Mouse (Mus musculus) forebrain, embryonic 15.5 days (tissue): ENCODE data around the gene Gm40460. TPM values are rescaled to one million over a fixed set of nuclear protein-coding genes. Genes with fewer than 3 reads are reported as not detected.
"Not testable (repeated sequence)": the region's sequence is repeated elsewhere in the genome, so short reads cannot be mapped to it uniquely, and the experiment has no call there.

Experiments used
- ATAC-seq: fragments of 200-750 bp; cut with Nextera tagmentation; replicated peaks from 2 replicates; pipeline ENCODE4 v1.8.0; 2017; ENCODE audit warnings: mild to moderate bottlenecking, moderate TSS enrichment, moderate library complexity
- H3K27ac ChIP-seq: fragments of 300-500 bp; sonication (generic); replicated peaks from 2 replicates; pipeline ENCODE4 v1.5.1; 2015; ENCODE audit warnings: mild to moderate bottlenecking, inconsistent platforms
- H3K27me3 ChIP-seq: fragments of 300-500 bp; sonication (generic); 2 replicates; pipeline ENCODE4 v1.6.1; 2015; ENCODE audit warnings: inconsistent platforms
- H3K36me3 ChIP-seq: fragments of 300-500 bp; sonication (generic); 2 replicates; pipeline ENCODE4 v1.6.1; 2015; ENCODE audit warnings: mild to moderate bottlenecking, inconsistent platforms
- H3K4me1 ChIP-seq: fragments of 300-500 bp; sonication (generic); 2 replicates; pipeline ENCODE4 v1.6.1; 2015; ENCODE audit warnings: inconsistent platforms
- H3K4me2 ChIP-seq: fragments of 300-500 bp; sonication (generic); replicated peaks from 2 replicates; pipeline ENCODE4 v1.6.1; 2015; ENCODE audit warnings: mild to moderate bottlenecking, inconsistent platforms
- H3K4me3 ChIP-seq: fragments of 300-500 bp; sonication (generic); 2 replicates; pipeline ENCODE4 v1.5.1; 2015; ENCODE audit warnings: mild to moderate bottlenecking, inconsistent platforms
- H3K9ac ChIP-seq: fragments of 300-500 bp; sonication (generic); replicated peaks from 2 replicates; pipeline ENCODE4 v1.6.1; 2015; ENCODE audit warnings: mild to moderate bottlenecking, inconsistent platforms
- H3K9me3 ChIP-seq: fragments of 300-500 bp; sonication (generic); 2 replicates; pipeline ENCODE4 v1.6.1; 2016; ENCODE audit warnings: inconsistent platforms
- WGBS: fragments of 180-500 bp; shearing (Covaris S2); methylation state at CpG from one replicate; pipeline ENCODE4 v1.1.7; 2015; ENCODE audit warnings: mixed read lengths; 5-methylcytosine and 5-hydroxymethylcytosine counted together
- polyA plus RNA-seq: library from polyadenylated mRNA; unstranded; fragments of >200 nt; fragmentation: Nextera tagmentation; extraction: Ambion mirVana; gene quantifications from 2 replicates; pipeline ENCODE4 v1.2.1, GENCODE M21; 2015

The Gm40460 gene
- not detected in 2 replicates for polyA plus RNA-seq

GRCm38 (mm10) chr7:142240978-142241377 lies at the start of gene Gm40460:
Gene Gm40460 (minus strand): TSS chr7:142241078.
- H3K9ac ChIP-seq: no peak within 1 kb of the TSS
- no peak within 1 kb of the TSS for H3K4me2 ChIP-seq
- H3K4me1 ChIP-seq: no peaks in the 10 kb centered on the region
- no peaks in the 10 kb centered on the region for H3K9me3 ChIP-seq
- no peak for ATAC-seq
- no peak within 1 kb of the TSS for H3K4me3 ChIP-seq
- H3K27ac ChIP-seq: no peak within 1 kb of the TSS
- no peaks in the 10 kb centered on the region for H3K36me3 ChIP-seq
- WGBS: 65% methylated on average over 2 of the region's 2 CpGs
- no peaks in the 10 kb centered on the region for H3K27me3 ChIP-seq

- not testable (repeated sequence) for H3K9me3 ChIP-seq, H3K27ac ChIP-seq, H3K4me2 ChIP-seq, H3K4me3 ChIP-seq, H3K9ac ChIP-seq, H3K36me3 ChIP-seq, ATAC-seq
- peaks cover 13% of the 10 kb centered on the region for H3K27me3 ChIP-seq
- 85% methylated on average over 9 of the region's 9 CpGs for whole genome bisulfite sequencing
- H3K4me1 ChIP-seq: peaks cover 15% of the 10 kb centered on the region
Observed at GRCm38 (mm10) chr7:142285910-142286612, 45.2 kb upstream of the Gm40460 start.

GRCm38 (mm10) chr7:142285130-142285835 lies 44.4 kb upstream of the Gm40460 start:
- Histone ChIP-seq H3K4me2 (peak overlapping the region; percentile 89), H3K9ac (peak overlapping the region; percentile 24; the same call in 1 of the 2 replicates), H3K27ac (peak overlapping the region; percentile 73), H3K27me3 (peaks cover 13% of the 10 kb centered on the region), H3K9me3 (no peaks in the 10 kb centered on the region), H3K36me3 (no peaks in the 10 kb centered on the region), H3K4me3 (peak overlapping the region; percentile 63), H3K4me1 (peaks cover 15% of the 10 kb centered on the region)
- ATAC-seq: peak; percentile 76
- WGBS: 21% methylated on average over 23 of the region's 23 CpGs

- no peaks in the 10 kb centered on the region for H3K36me3 ChIP-seq
- peaks cover 13% of the 10 kb centered on the region for H3K27me3 ChIP-seq
- 0% methylated on average over 19 of the region's 19 CpGs for WGBS
- H3K4me3 ChIP-seq: peak overlapping the region; percentile 63
- H3K4me1 ChIP-seq: peaks cover 15% of the 10 kb centered on the region
- ATAC-seq: peak; percentile 91
- peak overlapping the region; percentile 89 for H3K4me2 ChIP-seq
- peak overlapping the region; percentile 73 for H3K27ac ChIP-seq
- no peaks in the 10 kb centered on the region for H3K9me3 ChIP-seq
- peak overlapping the region; percentile 58 for H3K9ac ChIP-seq
Observed at GRCm38 (mm10) chr7:142284615-142285080, 43.8 kb upstream of the Gm40460 start.

- peak; percentile 75 for ATAC-seq
- Histone ChIP-seq H3K36me3 (no peaks in the 10 kb centered on the region), H3K4me3 (peak overlapping the region; percentile 63), H3K4me1 (peaks cover 15% of the 10 kb centered on the region), H3K27me3 (peaks cover 13% of the 10 kb centered on the region), H3K4me2 (peak overlapping the region; percentile 89), H3K27ac (peak overlapping the region; percentile 73), H3K9me3 (no peaks in the 10 kb centered on the region), H3K9ac (peak overlapping the region; percentile 58)
- under 1% methylated on average over 38 of the region's 38 CpGs for WGBS
Observed at GRCm38 (mm10) chr7:142284023-142284591, 43.2 kb upstream of the Gm40460 start.

GRCm38 (mm10) chr7:142282847-142283246 lies 42.0 kb upstream of the Gm40460 start:
- not testable (repeated sequence) for H3K4me3 ChIP-seq, ATAC-seq, H3K36me3 ChIP-seq, H3K9me3 ChIP-seq, H3K9ac ChIP-seq, H3K27ac ChIP-seq, H3K4me2 ChIP-seq
- Histone ChIP-seq H3K27me3 (peaks cover 13% of the 10 kb centered on the region), H3K4me1 (peaks cover 15% of the 10 kb centered on the region)
- WGBS: 21% methylated on average over 2 of the region's 2 CpGs

- not testable (repeated sequence) for H3K4me3 ChIP-seq, ATAC-seq, H3K27ac ChIP-seq, H3K4me2 ChIP-seq, H3K9me3 ChIP-seq, H3K36me3 ChIP-seq, H3K4me1 ChIP-seq, H3K9ac ChIP-seq
- peaks cover 13% of the 10 kb centered on the region for H3K27me3 ChIP-seq
- WGBS: 68% methylated on average over 1 of the region's 1 CpGs
Observed at GRCm38 (mm10) chr7:142279291-142279690, 38.4 kb upstream of the Gm40460 start.

GRCm38 (mm10) chr7:142278183-142278582 lies 37.3 kb upstream of the Gm40460 start:
- peaks cover 12% of the 10 kb centered on the region for H3K27me3 ChIP-seq
- H3K4me3 ChIP-seq, H3K36me3 ChIP-seq, H3K4me2 ChIP-seq, H3K27ac ChIP-seq, ATAC-seq, H3K9me3 ChIP-seq, H3K4me1 ChIP-seq, H3K9ac ChIP-seq: not testable (repeated sequence)
- WGBS: 0% methylated on average over 3 of the region's 3 CpGs

GRCm38 (mm10) chr7:142274263-142274662 lies 33.4 kb upstream of the Gm40460 start, which contains the start of gene Gm4559:
Gene Gm4559 (minus strand): TSS chr7:142274363.
- not testable (repeated sequence) for H3K27ac ChIP-seq, H3K4me2 ChIP-seq, ATAC-seq, H3K4me1 ChIP-seq, H3K36me3 ChIP-seq, H3K9me3 ChIP-seq, H3K27me3 ChIP-seq, H3K4me3 ChIP-seq, H3K9ac ChIP-seq

GRCm38 (mm10) chr7:142258254-142258653 lies 17.4 kb upstream of the Gm40460 start, which contains the start of gene Gm2431:
Gene Gm2431 (minus strand): TSS chr7:142258354.
- not testable (repeated sequence) for H3K4me1 ChIP-seq, H3K4me3 ChIP-seq, H3K9ac ChIP-seq, H3K36me3 ChIP-seq, H3K27me3 ChIP-seq, H3K4me2 ChIP-seq, H3K9me3 ChIP-seq, H3K27ac ChIP-seq, ATAC-seq
- WGBS: 56% methylated on average over 1 of the region's 1 CpGs

- no peaks in the 10 kb centered on the region for H3K36me3 ChIP-seq
- H3K27ac ChIP-seq: no peak overlapping the region
- no peak overlapping the region for H3K4me3 ChIP-seq
- H3K9ac ChIP-seq: no peak overlapping the region
- no peaks in the 10 kb centered on the region for H3K27me3 ChIP-seq
- 0% methylated on average over 2 of the region's 2 CpGs for WGBS
- H3K4me2 ChIP-seq: no peak overlapping the region
- H3K9me3 ChIP-seq: no peaks in the 10 kb centered on the region
- ATAC-seq: no peak
- H3K4me1 ChIP-seq: no peaks in the 10 kb centered on the region
Observed at GRCm38 (mm10) chr7:142255517-142255916, 14.6 kb upstream of the Gm40460 start.

GRCm38 (mm10) chr7:142249824-142250223 lies 8.9 kb upstream of the Gm40460 start:
- Histone ChIP-seq H3K4me2 (no peak overlapping the region), H3K27ac (no peak overlapping the region), H3K9me3 (no peaks in the 10 kb centered on the region), H3K9ac (no peak overlapping the region), H3K4me3 (no peak overlapping the region), H3K4me1 (no peaks in the 10 kb centered on the region), H3K36me3 (no peaks in the 10 kb centered on the region), H3K27me3 (no peaks in the 10 kb centered on the region)
- no peak for ATAC-seq
- 0% methylated on average over 1 of the region's 1 CpGs for WGBS
